Mouse (Mus musculus): ENCODE results near the gene Snai3. TPM values are rescaled to one million over a fixed set of nuclear protein-coding genes. Genes with fewer than 3 reads are reported as not detected.

The Snai3 gene
- polyA plus RNA-seq, 1 experiment from 2014 or later = 0.51 TPM

- H3K4me3 ChIP-seq (ENCODE audit: low read length) = peak within 1 kb of the TSS; percentile 99
- H3K36me3 ChIP-seq (ENCODE audit: control insufficient read depth, insufficient read depth, low read length) = peaks cover 39% of the 10 kb centered on the region
- H3K9ac ChIP-seq (ENCODE audit: low read depth, low read length) = peak within 1 kb of the TSS; percentile 93
- H3K27ac ChIP-seq (ENCODE audit: low read depth, low read length) = peak within 1 kb of the TSS; percentile 52; the same call in 1 of the 2 replicates
- H3K9me3 ChIP-seq (ENCODE audit: control insufficient read depth, low read length) = no peaks in the 10 kb centered on the region
- 1% methylated on average over 71 of the region's 103 CpGs for WGBS
- peak within 1 kb of the TSS; percentile 91 for H3K4me2 ChIP-seq (replicated peaks; ENCODE audit: low read depth, low read length)
- H3K4me1 ChIP-seq (ENCODE audit: control insufficient read depth, insufficient read depth, low read length) = peaks cover 16% of the 10 kb centered on the region
- peak; percentile 92 for ATAC-seq (ENCODE audit: low FRiP score, low TSS enrichment)
- no peaks in the 10 kb centered on the region for H3K27me3 ChIP-seq (ENCODE audit: control insufficient read depth, insufficient read depth, low read length)
These were observed 15.2 kb upstream of the Snai3 start, which contains the start of the genes Rnf166 and Ctu2 for GRCm38 (mm10) chr8:122475580-122476320. Gene Rnf166, minus strand, starts transcription at chr8:122476064. Gene Ctu2, plus strand, starts transcription at chr8:122476143.

GRCm38 (mm10) chr8:122474951-122475560 lies 14.5 kb upstream of the Snai3 start:
- Histone ChIP-seq H3K27ac (ENCODE audit: low read depth, low read length) (peak overlapping the region; percentile 52; the same call in 1 of the 2 replicates), H3K4me2 (replicated peaks; ENCODE audit: low read depth, low read length) (peak overlapping the region; percentile 91), H3K27me3 (ENCODE audit: control insufficient read depth, insufficient read depth, low read length) (no peaks in the 10 kb centered on the region), H3K36me3 (ENCODE audit: control insufficient read depth, insufficient read depth, low read length) (peaks cover 37% of the 10 kb centered on the region), H3K9me3 (ENCODE audit: control insufficient read depth, low read length) (no peaks in the 10 kb centered on the region), H3K4me3 (ENCODE audit: low read length) (peak overlapping the region; percentile 99), H3K9ac (ENCODE audit: low read depth, low read length) (peak overlapping the region; percentile 93), H3K4me1 (ENCODE audit: control insufficient read depth, insufficient read depth, low read length) (peaks cover 16% of the 10 kb centered on the region)
- ATAC-seq (ENCODE audit: low FRiP score, low TSS enrichment) = 0 out of 2 replicates have a peak, but pooled peaks have one; percentile 17
- 8% methylated on average over 16 of the region's 16 CpGs for WGBS

GRCm38 (mm10) chr8:122473911-122474421 lies 13.4 kb upstream of the Snai3 start:
- no peaks in the 10 kb centered on the region for H3K9me3 ChIP-seq (ENCODE audit: control insufficient read depth, low read length)
- ATAC-seq (ENCODE audit: low FRiP score, low TSS enrichment) = no peak
- H3K4me3 ChIP-seq (ENCODE audit: low read length) = no peak overlapping the region
- WGBS = 88% methylated on average over 8 of the region's 8 CpGs
- no peak overlapping the region for H3K27ac ChIP-seq (ENCODE audit: low read depth, low read length)
- no peak overlapping the region for H3K4me2 ChIP-seq (replicated peaks; ENCODE audit: low read depth, low read length)
- H3K27me3 ChIP-seq (ENCODE audit: control insufficient read depth, insufficient read depth, low read length) = no peaks in the 10 kb centered on the region
- peaks cover 32% of the 10 kb centered on the region for H3K36me3 ChIP-seq (ENCODE audit: control insufficient read depth, insufficient read depth, low read length)
- H3K4me1 ChIP-seq (ENCODE audit: control insufficient read depth, insufficient read depth, low read length) = peaks cover 16% of the 10 kb centered on the region
- no peak overlapping the region for H3K9ac ChIP-seq (ENCODE audit: low read depth, low read length)

- H3K27me3 ChIP-seq (ENCODE audit: control insufficient read depth, insufficient read depth, low read length) = no peaks in the 10 kb centered on the region
- H3K9ac ChIP-seq (ENCODE audit: low read depth, low read length) = no peak overlapping the region
- H3K9me3 ChIP-seq (ENCODE audit: control insufficient read depth, low read length) = no peaks in the 10 kb centered on the region
- H3K4me2 ChIP-seq (replicated peaks; ENCODE audit: low read depth, low read length) = no peak overlapping the region
- no peak overlapping the region for H3K27ac ChIP-seq (ENCODE audit: low read depth, low read length)
- no peak overlapping the region for H3K4me3 ChIP-seq (ENCODE audit: low read length)
- H3K36me3 ChIP-seq (ENCODE audit: control insufficient read depth, insufficient read depth, low read length) = peaks cover 40% of the 10 kb centered on the region
- H3K4me1 ChIP-seq (ENCODE audit: control insufficient read depth, insufficient read depth, low read length) = peaks cover 10% of the 10 kb centered on the region
- no peak for ATAC-seq (ENCODE audit: low FRiP score, low TSS enrichment)
- WGBS = 84% methylated on average over 5 of the region's 5 CpGs
These were observed 10.2 kb upstream of the Snai3 start for GRCm38 (mm10) chr8:122470691-122471090.

GRCm38 (mm10) chr8:122469965-122470364 lies 9.4 kb upstream of the Snai3 start:
- Histone ChIP-seq H3K27me3 (ENCODE audit: control insufficient read depth, insufficient read depth, low read length) (no peaks in the 10 kb centered on the region), H3K36me3 (ENCODE audit: control insufficient read depth, insufficient read depth, low read length) (peaks cover 40% of the 10 kb centered on the region), H3K4me3 (ENCODE audit: low read length) (no peak overlapping the region), H3K9ac (ENCODE audit: low read depth, low read length) (no peak overlapping the region), H3K4me2 (replicated peaks; ENCODE audit: low read depth, low read length) (no peak overlapping the region), H3K9me3 (ENCODE audit: control insufficient read depth, low read length) (no peaks in the 10 kb centered on the region), H3K4me1 (ENCODE audit: control insufficient read depth, insufficient read depth, low read length) (peaks cover 7% of the 10 kb centered on the region), H3K27ac (ENCODE audit: low read depth, low read length) (no peak overlapping the region)
- ATAC-seq (ENCODE audit: low FRiP score, low TSS enrichment) = no peak
- 82% methylated on average over 10 of the region's 10 CpGs for WGBS

- H3K4me2 ChIP-seq (replicated peaks; ENCODE audit: low read depth, low read length) = no peak overlapping the region
- H3K4me1 ChIP-seq (ENCODE audit: control insufficient read depth, insufficient read depth, low read length) = peaks cover 2% of the 10 kb centered on the region; the same call in 1 of the 2 replicates
- no peak overlapping the region for H3K4me3 ChIP-seq (ENCODE audit: low read length)
- no peak overlapping the region for H3K27ac ChIP-seq (ENCODE audit: low read depth, low read length)
- whole genome bisulfite sequencing = 72% methylated on average over 6 of the region's 6 CpGs
- H3K9me3 ChIP-seq (ENCODE audit: control insufficient read depth, low read length) = no peaks in the 10 kb centered on the region
- no peak overlapping the region for H3K9ac ChIP-seq (ENCODE audit: low read depth, low read length)
- no peak for ATAC-seq (ENCODE audit: low FRiP score, low TSS enrichment)
- H3K36me3 ChIP-seq (ENCODE audit: control insufficient read depth, insufficient read depth, low read length) = peaks cover 40% of the 10 kb centered on the region
- H3K27me3 ChIP-seq (ENCODE audit: control insufficient read depth, insufficient read depth, low read length) = no peaks in the 10 kb centered on the region
These were observed 8.9 kb upstream of the Snai3 start for GRCm38 (mm10) chr8:122469407-122469806.

GRCm38 (mm10) chr8:122467816-122468215 lies 7.3 kb upstream of the Snai3 start:
- Histone ChIP-seq H3K9me3 (ENCODE audit: control insufficient read depth, low read length) (no peaks in the 10 kb centered on the region), H3K27me3 (ENCODE audit: control insufficient read depth, insufficient read depth, low read length) (no peaks in the 10 kb centered on the region), H3K4me2 (replicated peaks; ENCODE audit: low read depth, low read length) (no peak overlapping the region), H3K36me3 (ENCODE audit: control insufficient read depth, insufficient read depth, low read length) (peaks cover 36% of the 10 kb centered on the region), H3K4me3 (ENCODE audit: low read length) (no peak overlapping the region), H3K4me1 (ENCODE audit: control insufficient read depth, insufficient read depth, low read length) (no peaks in the 10 kb centered on the region), H3K27ac (ENCODE audit: low read depth, low read length) (no peak overlapping the region), H3K9ac (ENCODE audit: low read depth, low read length) (no peak overlapping the region)
- 93% methylated on average over 13 of the region's 13 CpGs for WGBS
- no peak for ATAC-seq (ENCODE audit: low FRiP score, low TSS enrichment)

GRCm38 (mm10) chr8:122464985-122465384 lies 4.5 kb upstream of the Snai3 start:
- WGBS = 60% methylated on average over 7 of the region's 7 CpGs
- no peaks in the 10 kb centered on the region for H3K9me3 ChIP-seq (ENCODE audit: control insufficient read depth, low read length)
- no peak overlapping the region for H3K4me3 ChIP-seq (ENCODE audit: low read length)
- ATAC-seq (ENCODE audit: low FRiP score, low TSS enrichment) = no peak
- H3K36me3 ChIP-seq (ENCODE audit: control insufficient read depth, insufficient read depth, low read length) = peaks cover 28% of the 10 kb centered on the region
- no peak overlapping the region for H3K4me2 ChIP-seq (replicated peaks; ENCODE audit: low read depth, low read length)
- H3K9ac ChIP-seq (ENCODE audit: low read depth, low read length) = no peak overlapping the region
- H3K27me3 ChIP-seq (ENCODE audit: control insufficient read depth, insufficient read depth, low read length) = peaks cover 12% of the 10 kb centered on the region
- H3K27ac ChIP-seq (ENCODE audit: low read depth, low read length) = no peak overlapping the region
- peaks cover 9% of the 10 kb centered on the region; the same call in 1 of the 2 replicates for H3K4me1 ChIP-seq (ENCODE audit: control insufficient read depth, insufficient read depth, low read length)
